Mouse (Mus musculus): Measurements from ENCODE around the gene 1810055G02Rik. TPM values are rescaled to one million over a fixed set of nuclear protein-coding genes. Genes with fewer than 3 reads are reported as not detected.

1810055G02Rik gene
- total RNA-seq, 2 experiments from 2014 or later, result 9.6 to 9.8 TPM

DNA sequence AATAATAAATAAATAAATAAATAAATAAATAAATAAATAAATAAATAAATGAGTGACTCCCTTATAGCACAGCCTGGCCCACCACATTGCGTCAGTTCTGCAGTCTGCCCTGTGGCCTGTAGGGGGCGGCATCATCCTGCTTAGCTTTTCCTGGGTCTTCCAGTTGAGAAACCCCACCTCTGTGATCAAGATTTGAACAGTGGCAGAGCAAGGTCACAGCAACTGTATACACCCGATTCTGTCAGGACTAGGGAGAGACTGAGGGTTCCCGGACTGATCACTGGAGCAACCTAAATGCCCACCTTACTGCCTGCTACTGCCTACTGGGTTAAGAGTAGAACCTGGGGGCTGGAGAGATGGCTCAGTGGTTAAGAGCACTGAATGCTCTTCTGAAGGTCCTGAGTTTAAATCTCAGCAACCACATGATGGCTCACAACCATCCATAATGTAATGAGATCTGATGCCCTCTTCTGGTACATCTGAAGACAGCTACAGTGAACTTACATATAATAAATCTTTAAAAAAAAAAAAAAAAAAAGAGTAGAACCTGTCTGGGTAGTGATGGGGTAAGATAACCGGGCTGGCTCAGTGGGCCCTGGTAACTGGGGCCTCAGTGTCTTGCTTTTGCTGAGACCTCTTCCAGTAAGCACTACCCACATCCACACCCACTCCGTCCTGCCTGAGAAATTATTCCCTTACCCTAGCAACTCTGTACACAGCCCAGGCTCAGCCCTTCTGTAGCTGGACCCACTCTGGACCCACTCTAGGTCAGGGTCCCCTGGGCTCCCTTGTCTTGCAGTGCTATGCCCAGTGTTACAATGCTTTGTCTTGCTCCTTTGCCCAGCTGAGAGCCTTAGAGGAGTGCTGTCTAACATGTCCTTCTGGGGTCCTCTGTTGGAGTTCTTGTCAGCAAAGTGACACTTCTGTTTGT lies 8.3 kb upstream of the 1810055G02Rik start:
- intact Hi-C loops (cut with DNase I), result loop anchor here (2.0 to 5.0 kb wide), 3 partner anchors 19 to 77 kb away; no protein-coding TSS in a partner anchor
- Histone ChIP-seq H3K27ac (no peak overlapping the region), H3K4me3 (no peak overlapping the region)
- DNase-seq, result peak; percentile 86
- TF ChIP-seq CTCF (IDR thresholded peaks at IDR 0.05), result peak; percentile 82

DNA sequence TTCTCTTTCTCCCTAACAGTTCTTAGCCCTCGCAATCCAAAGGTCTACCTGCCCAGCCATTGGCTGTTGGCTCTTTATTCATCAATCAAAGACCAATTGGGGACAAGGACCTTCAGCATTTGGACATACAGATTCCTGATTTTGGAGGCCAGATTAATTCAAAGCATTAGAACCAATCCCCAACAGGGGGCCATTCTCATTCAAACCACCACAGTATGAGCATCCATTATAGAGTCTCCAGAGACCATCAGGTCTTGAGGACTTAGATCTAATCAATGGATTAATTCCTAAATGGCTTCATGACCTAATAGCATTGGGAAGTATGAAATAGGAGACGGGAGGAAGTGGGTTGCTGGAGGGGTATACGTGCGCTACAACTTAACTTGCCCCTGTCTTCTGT lies 5.6 kb upstream of the 1810055G02Rik start:
- intact Hi-C loops (cut with DNase I), result loop anchor here (5.0 kb wide), 1 partner anchor 80 kb away; no protein-coding TSS in a partner anchor
- no peak for TF ChIP-seq CTCF (IDR thresholded peaks at IDR 0.05)
- DNase-seq, result no peak
- Histone ChIP-seq H3K27ac (no peak overlapping the region), H3K4me3 (no peak overlapping the region)

DNA sequence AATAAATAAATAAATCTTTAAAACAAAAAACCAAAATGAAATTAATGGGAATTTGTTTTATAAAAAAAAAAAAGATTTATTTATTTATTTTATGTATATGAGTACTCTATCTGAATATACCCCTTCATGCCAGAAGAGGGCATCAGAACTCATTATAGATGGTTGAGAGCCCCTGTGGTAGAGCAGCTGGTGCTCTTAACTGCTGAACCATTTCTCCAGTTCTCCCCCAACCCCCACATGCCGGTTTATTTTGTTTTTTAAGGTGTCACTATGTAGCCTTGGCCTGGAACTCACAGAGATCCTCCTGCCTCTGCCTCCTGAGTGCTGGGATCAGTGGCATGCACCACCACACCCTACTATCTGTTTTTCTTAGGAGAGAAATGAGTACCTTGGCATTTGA lies 1.8 kb upstream of the 1810055G02Rik start:
- peak; percentile 47 for TF ChIP-seq CTCF (IDR thresholded peaks at IDR 0.05)
- Histone ChIP-seq H3K27ac (no peak overlapping the region), H3K4me3 (no peak overlapping the region)
- intact Hi-C loops (cut with DNase I), result no loop called here
- peak; percentile 12 for DNase-seq

DNA sequence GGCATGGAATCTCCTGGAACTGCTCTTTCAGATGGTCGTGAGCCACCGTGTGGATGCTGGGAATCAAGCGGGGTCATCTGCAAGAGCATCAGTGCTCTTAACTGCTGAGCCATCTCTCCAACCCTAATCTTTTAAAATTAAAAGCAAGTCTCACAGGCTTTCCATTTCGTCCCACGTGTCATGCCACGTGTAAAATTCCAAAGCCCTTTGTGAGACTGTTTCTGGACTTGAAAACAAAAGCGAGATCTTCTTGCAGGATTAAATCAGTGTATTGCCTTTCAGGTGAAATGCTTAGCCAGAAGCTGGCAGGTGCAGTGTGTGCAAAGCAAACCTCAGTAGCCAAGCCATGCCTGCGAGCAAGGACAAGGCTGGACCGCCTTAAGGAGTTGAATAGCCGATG lies 540 bp upstream of the 1810055G02Rik start:
- intact Hi-C loops (cut with DNase I), result no loop called here
- no peak for TF ChIP-seq CTCF (IDR thresholded peaks at IDR 0.05)
- no peak for DNase-seq
- Histone ChIP-seq H3K27ac (peak overlapping the region; percentile 89), H3K4me3 (peak overlapping the region; percentile 96)

DNA sequence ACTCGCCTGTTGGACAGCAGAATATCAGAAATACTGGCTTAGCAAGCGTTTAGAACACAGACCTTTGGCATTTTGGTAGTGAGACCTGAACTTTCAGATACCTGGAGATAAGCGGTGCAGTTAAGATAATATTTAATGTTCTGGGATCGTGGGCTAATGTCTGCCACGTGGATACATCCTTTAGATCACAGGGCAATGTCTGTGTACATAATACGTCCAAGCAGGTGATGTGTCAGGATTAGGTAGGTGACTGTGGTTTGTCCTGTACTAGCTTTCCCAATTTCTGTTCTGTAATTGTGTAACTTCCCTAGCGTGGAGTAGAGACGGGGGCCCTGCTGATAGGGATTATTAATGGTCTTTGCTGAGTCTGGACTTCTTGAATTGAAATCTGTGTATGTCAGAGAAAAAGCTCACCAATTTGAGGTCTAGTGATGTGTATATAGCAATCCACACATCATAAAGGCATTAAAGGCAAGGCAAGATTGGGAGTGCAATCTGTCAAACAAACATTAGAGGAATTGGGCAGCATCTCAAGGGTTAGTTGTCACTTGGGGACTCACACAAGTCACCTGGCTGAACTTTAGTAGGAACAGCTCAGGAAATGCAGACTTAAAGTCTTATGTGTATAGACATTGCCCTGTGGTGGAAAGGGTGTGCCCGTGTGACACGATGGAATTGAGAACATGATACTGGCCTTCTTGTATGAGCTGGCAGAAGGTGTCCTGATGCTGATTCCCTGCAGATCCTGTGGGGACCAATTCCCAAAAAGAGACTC lies 1.1 kb downstream of the 1810055G02Rik start:
- peak overlapping the region; percentile 89 for H3K27ac ChIP-seq
- intact Hi-C loops (cut with DNase I), result no loop called here
- peak overlapping the region; percentile 96 for H3K4me3 ChIP-seq
- no peak for TF ChIP-seq CTCF (IDR thresholded peaks at IDR 0.05)
- no peak for DNase-seq

DNA sequence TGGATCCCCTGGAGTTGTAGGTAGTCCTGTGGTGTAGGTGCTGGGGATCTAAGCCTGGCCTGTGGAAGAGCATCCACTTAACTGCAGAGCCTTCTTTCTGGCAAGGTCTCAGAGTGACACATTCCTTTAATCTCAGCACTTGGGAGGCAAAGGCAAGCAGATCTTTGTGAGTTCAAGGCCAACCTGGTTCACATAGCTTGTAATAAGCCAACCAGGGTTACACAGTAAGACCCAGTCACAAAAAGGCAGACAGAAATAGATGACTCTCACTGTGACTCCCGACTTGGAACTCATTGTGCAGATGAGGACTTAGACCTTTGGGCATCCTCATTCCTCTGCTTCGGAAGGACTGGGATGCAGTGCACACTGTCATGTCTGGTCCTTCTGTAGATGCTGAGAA lies 2.3 kb downstream of the 1810055G02Rik start:
- Histone ChIP-seq H3K27ac (no peak overlapping the region), H3K4me3 (no peak overlapping the region)
- intact Hi-C loops (cut with DNase I), result no loop called here
- TF ChIP-seq CTCF (IDR thresholded peaks at IDR 0.05), result no peak
- no peak for DNase-seq

DNA sequence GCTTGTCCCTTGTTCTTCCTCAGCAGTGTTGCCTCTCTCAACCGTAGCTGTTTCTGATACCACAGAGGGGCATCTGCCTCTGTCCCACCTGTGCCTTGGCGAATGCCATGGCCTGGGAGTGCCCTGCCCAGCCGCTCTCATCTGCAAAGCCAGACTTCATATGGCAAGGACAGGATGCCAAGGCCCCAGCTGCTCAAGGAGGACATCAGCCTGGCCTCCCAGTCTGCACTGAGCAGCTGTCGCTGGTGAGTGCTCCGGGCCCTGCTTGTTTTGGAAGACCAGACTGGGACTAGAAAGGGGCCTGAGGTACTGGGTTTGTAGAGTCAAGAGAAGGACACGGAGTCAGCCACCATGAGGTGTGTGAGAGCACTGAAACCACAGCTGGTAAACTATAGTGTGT lies 6.3 kb downstream of the 1810055G02Rik start:
- no peak overlapping the region for H3K4me3 ChIP-seq
- intact Hi-C loops (cut with DNase I), result no loop called here
- no peak for TF ChIP-seq CTCF (IDR thresholded peaks at IDR 0.05)
- DNase-seq, result peak; percentile 36
- no peak overlapping the region; the same call in 1 of the 2 replicates for H3K27ac ChIP-seq

DNA sequence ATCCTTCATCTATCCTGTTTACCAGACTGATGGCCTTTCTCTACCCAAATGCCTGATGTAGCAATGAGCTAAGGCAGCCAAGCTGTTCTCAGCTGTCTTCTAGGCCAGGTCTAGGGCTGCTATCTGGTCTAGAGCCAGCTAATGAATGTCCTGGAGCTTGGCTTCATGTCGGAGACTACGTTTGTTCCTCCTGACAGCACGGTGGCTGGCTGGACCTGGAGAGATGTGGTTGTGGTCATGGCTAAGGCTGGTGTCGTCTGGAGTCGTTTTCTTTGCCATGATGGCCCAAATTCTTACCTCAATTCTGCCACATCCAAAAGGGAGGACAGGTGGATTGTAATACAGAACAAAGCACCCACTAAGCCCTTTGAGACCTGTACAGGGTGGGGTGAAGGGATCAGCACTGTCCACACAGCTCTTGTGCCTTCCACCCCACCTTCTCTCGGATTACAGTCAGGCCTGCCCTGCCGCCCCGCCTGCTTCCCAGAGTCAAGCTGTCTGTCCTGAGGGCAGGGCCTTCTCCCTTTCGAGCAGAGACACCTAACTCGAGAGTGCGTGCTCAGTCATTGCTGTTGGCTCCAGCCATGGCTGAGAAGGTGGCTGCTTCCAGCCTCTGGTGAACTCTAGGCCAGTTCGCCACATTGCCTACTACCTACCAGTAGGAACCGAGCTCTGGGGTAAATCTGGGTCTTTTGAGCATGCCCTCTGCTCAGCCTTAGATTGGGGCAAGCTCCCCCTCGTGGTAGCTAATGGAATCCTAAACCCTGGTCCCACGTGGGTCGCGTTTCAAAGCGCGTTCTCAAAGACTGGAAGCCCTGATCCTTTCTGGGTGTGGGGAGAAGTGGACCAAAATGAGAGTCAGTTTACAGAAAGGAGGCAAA lies 10.6 kb downstream of the 1810055G02Rik start:
- peak; percentile 66 for DNase-seq
- H3K27ac ChIP-seq, result peak overlapping the region; percentile 63
- H3K4me3 ChIP-seq, result peak overlapping the region; percentile 64
- peak; percentile 51 for TF ChIP-seq CTCF (IDR thresholded peaks at IDR 0.05)
- intact Hi-C loops (cut with DNase I), result loop anchor here (1.0 to 5.0 kb wide), 3 partner anchors 20 to 136 kb away; no protein-coding TSS in a partner anchor

DNA sequence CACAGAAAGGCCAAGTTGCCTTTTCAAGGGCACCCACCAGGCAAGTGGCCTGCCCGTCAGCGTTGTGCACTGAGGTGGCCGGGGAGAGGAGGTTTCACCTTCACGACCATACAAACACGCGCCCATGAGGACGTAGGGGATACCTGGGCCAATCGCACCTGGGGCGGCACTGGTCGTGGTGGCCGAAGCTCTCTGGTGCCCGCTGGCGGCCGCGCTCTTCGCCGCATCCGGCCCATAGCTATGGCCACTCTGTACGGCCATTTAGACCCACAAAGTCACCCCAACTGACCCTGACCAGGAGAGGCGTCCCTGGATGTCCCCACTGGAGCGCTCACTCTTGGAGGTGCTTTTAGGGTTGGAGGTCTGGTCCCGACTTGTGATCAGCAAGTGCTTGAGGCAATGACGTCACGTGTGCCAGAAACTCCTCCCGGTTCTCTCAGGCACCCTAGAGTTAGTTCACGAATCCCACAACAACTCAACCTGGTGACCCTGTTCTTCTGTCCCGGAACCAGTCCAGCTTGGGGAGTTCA lies 11.3 kb downstream of the 1810055G02Rik start:
- Histone ChIP-seq H3K27ac (peak overlapping the region; percentile 63), H3K4me3 (peak overlapping the region; percentile 64)
- intact Hi-C loops (cut with DNase I), result loop anchor here (1.0 to 5.0 kb wide), 3 partner anchors 21 to 137 kb away; no protein-coding TSS in a partner anchor
- DNase-seq, result peak; percentile 81
- peak; percentile 62 for TF ChIP-seq CTCF (IDR thresholded peaks at IDR 0.05)

DNA sequence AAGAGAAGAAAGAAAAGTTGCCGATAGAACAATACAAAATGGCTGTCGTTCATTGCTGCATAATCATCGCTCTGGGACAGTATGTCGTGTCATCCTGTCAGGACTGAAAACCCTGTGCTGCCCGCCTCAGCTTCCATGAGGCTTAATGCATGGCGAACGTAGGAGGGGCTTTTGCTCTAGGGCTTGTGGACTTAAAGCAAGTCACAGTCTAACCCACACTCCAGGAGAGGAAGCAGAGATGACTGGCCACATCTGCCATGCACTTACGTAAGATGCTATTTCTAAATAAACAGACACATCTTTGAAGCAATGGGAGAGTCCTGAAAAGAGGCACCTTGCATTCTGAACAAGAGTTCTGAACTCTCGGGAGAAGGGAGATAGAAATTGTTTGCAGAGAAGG lies 15.1 kb downstream of the 1810055G02Rik start:
- H3K27ac ChIP-seq, result no peak overlapping the region
- H3K4me3 ChIP-seq, result no peak overlapping the region
- intact Hi-C loops (cut with DNase I), result no loop called here
- no peak for TF ChIP-seq CTCF (IDR thresholded peaks at IDR 0.05)
- DNase-seq, result no peak

DNA sequence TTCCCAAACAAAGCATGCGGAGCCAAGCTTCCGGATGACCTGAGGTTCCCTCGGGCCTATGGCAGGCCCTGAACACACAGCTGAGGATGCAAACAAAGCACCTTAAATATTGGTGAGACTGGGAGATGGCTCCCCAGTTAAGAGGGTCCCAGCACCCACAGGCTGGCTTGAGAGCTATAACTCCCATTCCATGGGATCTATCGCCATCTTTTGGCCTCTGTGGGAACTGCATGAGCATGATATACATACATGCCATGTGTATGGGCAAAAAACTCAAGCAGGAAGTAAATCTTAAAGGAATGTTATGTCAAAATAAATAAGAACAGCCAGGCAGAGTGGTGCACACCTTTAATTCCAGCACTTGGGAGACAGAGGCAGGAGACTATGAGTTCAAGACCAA lies 15.8 kb downstream of the 1810055G02Rik start:
- Histone ChIP-seq H3K27ac (no peak overlapping the region), H3K4me3 (no peak overlapping the region)
- peak; percentile 70 for TF ChIP-seq CTCF (IDR thresholded peaks at IDR 0.05)
- no peak for DNase-seq
- intact Hi-C loops (cut with DNase I), result no loop called here

DNA sequence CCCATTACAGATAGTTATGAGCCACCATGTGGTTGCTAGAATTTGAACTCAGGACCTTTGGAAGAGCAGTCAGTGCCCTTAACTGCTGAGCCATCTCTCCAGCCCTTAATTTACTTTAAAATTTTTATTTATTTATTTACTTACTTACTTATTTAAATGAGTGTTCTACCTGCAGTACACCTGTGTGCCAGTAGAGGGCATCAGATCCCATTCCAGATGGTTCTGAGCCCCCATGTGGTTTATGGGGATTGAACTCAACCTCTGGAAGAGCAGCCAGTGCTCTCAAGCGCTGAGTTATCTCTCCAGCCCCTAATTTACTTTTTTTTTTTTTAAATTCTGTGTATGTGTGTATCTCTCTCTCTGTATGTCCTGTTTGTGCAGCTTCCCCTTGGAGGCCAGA lies 16.7 kb downstream of the 1810055G02Rik start:
- no peak overlapping the region for H3K4me3 ChIP-seq
- H3K27ac ChIP-seq, result no peak overlapping the region
- TF ChIP-seq CTCF (IDR thresholded peaks at IDR 0.05), result peak; percentile 93
- intact Hi-C loops (cut with DNase I), result loop anchor here (5.0 kb wide), 1 partner anchor 258 kb away; no protein-coding TSS in a partner anchor
- peak; percentile 72 for DNase-seq
